Mouse (Mus musculus) B cell, adult 2 months (primary cell): ENCODE measurements at regions not wholly inside any gene's neighbourhood (a gene's known extent, or its start where the extent isn't known, plus 50 kb on each side); places are given as distances from the start of the nearest gene placed in this dataset.

ENCODE experiments used
- DNase-seq, 2 experiments: peaks; one replicate each; pipeline ENCODE4 v3.0.0; 2022

- no peak for DNase-seq
Measured at GRCm38 (mm10) chr10:9569277-9569676, 105.7 kb downstream of the Samd5 start.

GRCm38 (mm10) chr10:9557517-9558065 lies 117.4 kb downstream of the Samd5 start:
- no peak for DNase-seq

GRCm38 (mm10) chr10:9557092-9557491 lies 117.9 kb downstream of the Samd5 start:
- no peak for DNase-seq

GRCm38 (mm10) chr10:9553946-9554345 lies 121.1 kb downstream of the Samd5 start:
- DNase-seq, result no peak

GRCm38 (mm10) chr10:9549913-9550709 lies 124.9 kb downstream of the Samd5 start:
- no peak for DNase-seq

GRCm38 (mm10) chr10:9545807-9546206 lies 129.2 kb downstream of the Samd5 start:
- DNase-seq, result no peak

GRCm38 (mm10) chr10:9544041-9544786 lies 130.8 kb downstream of the Samd5 start:
- no peak for DNase-seq

GRCm38 (mm10) chr10:9541579-9541978 lies 133.4 kb downstream of the Samd5 start:
- DNase-seq, result no peak

GRCm38 (mm10) chr10:9537686-9538085 lies 137.3 kb downstream of the Samd5 start:
- no peak for DNase-seq

- no peak for DNase-seq
Measured at GRCm38 (mm10) chr10:9534552-9534951, 140.5 kb downstream of the Samd5 start.

- no peak for DNase-seq
Measured at GRCm38 (mm10) chr10:9533283-9533682, 141.7 kb downstream of the Samd5 start.

- DNase-seq, result no peak
Measured at GRCm38 (mm10) chr10:9531931-9532330, 143.1 kb downstream of the Samd5 start.

- no peak for DNase-seq
Measured at GRCm38 (mm10) chr10:9529408-9529807, 145.6 kb downstream of the Samd5 start.

GRCm38 (mm10) chr10:9528066-9528465 lies 146.9 kb downstream of the Samd5 start:
- no peak for DNase-seq

- DNase-seq, result no peak
Measured at GRCm38 (mm10) chr10:9509764-9510390, 165.1 kb downstream of the Samd5 start.

- no peak for DNase-seq
Measured at GRCm38 (mm10) chr10:9509092-9509671, 165.8 kb downstream of the Samd5 start.

GRCm38 (mm10) chr10:9503569-9504493 lies 171.2 kb downstream of the Samd5 start:
- DNase-seq, result no peak

GRCm38 (mm10) chr10:9498550-9498949 lies 176.5 kb downstream of the Samd5 start:
- no peak for DNase-seq

GRCm38 (mm10) chr10:9497021-9497420 lies 178.0 kb downstream of the Samd5 start:
- no peak for DNase-seq

GRCm38 (mm10) chr10:9495143-9495651 lies 179.8 kb downstream of the Samd5 start:
- no peak for DNase-seq

- no peak for DNase-seq
Measured at GRCm38 (mm10) chr10:9490416-9490815, 184.6 kb downstream of the Samd5 start.

- DNase-seq, result no peak
Measured at GRCm38 (mm10) chr10:9462361-9462760, 212.6 kb downstream of the Samd5 start.
